Mouse (Mus musculus): ENCODE measurements at regions not wholly inside any gene's neighbourhood (a gene's known extent, or its start where the extent isn't known, plus 50 kb on each side); places are given as distances from the start of the nearest gene placed in this dataset.

DNA sequence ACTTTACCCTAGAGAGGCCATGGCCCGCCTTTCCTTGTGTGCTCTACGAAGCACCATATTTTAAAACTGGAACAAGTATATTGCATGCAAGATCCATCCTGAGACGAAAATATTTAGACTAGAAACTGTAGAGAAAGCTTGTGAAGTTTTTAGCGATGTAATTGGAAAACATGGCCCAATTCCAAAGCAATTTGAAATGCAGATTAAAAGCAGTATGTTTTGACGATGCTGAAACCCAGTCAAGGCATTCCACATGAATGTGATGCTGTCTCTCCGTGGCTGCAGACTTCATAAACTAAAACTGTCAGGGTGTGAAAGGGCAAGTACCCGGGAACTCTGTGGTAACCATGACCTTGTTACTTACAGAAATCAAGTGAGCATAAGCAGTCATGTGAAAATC lies 185.8 kb upstream of the Prkcq start:
- Histone ChIP-seq H3K4me3 (ENCODE audit: low read depth, low read length) (no peak overlapping the region), H3K9ac (ENCODE audit: low read depth, poor library complexity, severe bottlenecking) (no peak overlapping the region), H3K27me3 (ENCODE audit: control insufficient read depth, insufficient read depth, low read length, poor library complexity, severe bottlenecking) (no peaks in the 10 kb centered on the region), H3K9me3 (replicated peaks; ENCODE audit: control insufficient read depth, insufficient read depth, low read length, poor library complexity, severe bottlenecking) (no peaks in the 10 kb centered on the region), H3K27ac (ENCODE audit: insufficient read depth, low read length) (no peak overlapping the region), H3K36me3 (ENCODE audit: control insufficient read depth, insufficient read depth, low read length, poor library complexity, severe bottlenecking) (no peaks in the 10 kb centered on the region), H3K4me1 (ENCODE audit: control insufficient read depth, insufficient read depth, low read length) (no peaks in the 10 kb centered on the region)
- no peak for TF ChIP-seq CTCF (IDR thresholded peaks at IDR 0.05; ENCODE audit: low read depth, low read length)
- no peak for TF ChIP-seq POLR2A (IDR thresholded peaks at IDR 0.05; ENCODE audit: insufficient read depth, low read length)
- no peak for TF ChIP-seq EP300 (IDR thresholded peaks at IDR 0.05; ENCODE audit: insufficient read depth, low read depth, low read length)

DNA sequence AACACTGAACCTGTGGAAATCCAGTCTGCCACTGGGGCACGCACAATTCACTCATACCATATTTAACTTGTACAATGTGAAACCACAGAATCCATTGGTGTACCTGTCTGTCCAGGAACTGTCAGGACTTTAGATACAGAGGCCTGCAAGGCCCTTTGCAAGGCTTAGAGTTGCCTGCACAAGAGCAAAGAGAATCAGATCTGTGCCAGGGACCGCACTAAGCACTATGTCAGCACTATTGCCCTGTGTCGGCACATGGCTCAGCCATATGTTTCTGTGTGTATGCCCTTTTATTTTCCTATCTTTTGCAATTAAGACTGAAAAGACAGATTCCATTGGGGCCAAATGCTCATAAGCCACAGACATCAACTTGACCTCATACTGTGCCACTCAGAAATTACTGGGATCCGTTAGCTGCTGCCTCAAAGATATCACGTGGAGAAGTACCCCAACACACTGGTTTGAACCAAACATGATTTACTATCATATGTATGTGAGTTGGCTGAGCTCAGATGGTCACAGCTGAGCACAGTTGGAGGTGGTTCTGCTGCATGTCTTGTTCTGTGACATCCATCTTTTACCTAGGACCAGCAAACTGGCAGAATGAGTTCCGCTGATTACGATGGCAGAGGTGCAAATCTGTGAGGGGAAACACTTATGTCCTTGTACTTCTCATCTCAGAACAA lies 181.7 kb upstream of the Prkcq start:
- TF ChIP-seq POLR2A (IDR thresholded peaks at IDR 0.05; ENCODE audit: insufficient read depth, low read length) (no peak), EP300 (IDR thresholded peaks at IDR 0.05; ENCODE audit: insufficient read depth, low read depth, low read length) (no peak), CTCF (IDR thresholded peaks at IDR 0.05; ENCODE audit: low read depth, low read length) (no peak)
- no peaks in the 10 kb centered on the region for H3K9me3 ChIP-seq (replicated peaks; ENCODE audit: control insufficient read depth, insufficient read depth, low read length, poor library complexity, severe bottlenecking)
- H3K9ac ChIP-seq (ENCODE audit: low read depth, poor library complexity, severe bottlenecking), result no peak overlapping the region
- H3K4me1 ChIP-seq (ENCODE audit: control insufficient read depth, insufficient read depth, low read length), result no peaks in the 10 kb centered on the region
- no peaks in the 10 kb centered on the region for H3K27me3 ChIP-seq (ENCODE audit: control insufficient read depth, insufficient read depth, low read length, poor library complexity, severe bottlenecking)
- H3K4me3 ChIP-seq (ENCODE audit: low read depth, low read length), result no peak overlapping the region
- H3K36me3 ChIP-seq (ENCODE audit: control insufficient read depth, insufficient read depth, low read length, poor library complexity, severe bottlenecking), result no peaks in the 10 kb centered on the region
- H3K27ac ChIP-seq (ENCODE audit: insufficient read depth, low read length), result no peak overlapping the region

DNA sequence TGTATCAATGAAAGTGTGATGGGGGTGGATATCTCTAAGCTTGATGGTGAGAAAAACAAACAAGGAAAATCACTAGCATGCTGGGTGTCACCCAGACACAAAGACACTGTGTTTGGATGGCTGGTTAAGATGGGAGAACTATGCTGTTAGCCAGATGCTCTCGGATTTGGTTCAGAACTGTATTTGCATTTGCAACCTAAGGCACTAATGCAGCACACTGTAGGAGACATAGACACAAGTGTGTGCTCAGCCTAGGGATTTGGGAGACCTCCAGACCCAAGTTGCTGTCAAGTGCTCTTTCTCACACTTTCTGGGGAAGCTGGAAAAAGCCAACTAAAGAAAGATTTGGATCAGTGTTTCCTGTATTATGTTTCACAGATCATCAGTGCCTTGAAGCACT lies 173.1 kb upstream of the Prkcq start:
- H3K36me3 ChIP-seq (ENCODE audit: control insufficient read depth, insufficient read depth, low read length, poor library complexity, severe bottlenecking), result no peaks in the 10 kb centered on the region
- H3K4me3 ChIP-seq (ENCODE audit: low read depth, low read length), result no peak overlapping the region
- no peaks in the 10 kb centered on the region for H3K4me1 ChIP-seq (ENCODE audit: control insufficient read depth, insufficient read depth, low read length)
- H3K9ac ChIP-seq (ENCODE audit: low read depth, poor library complexity, severe bottlenecking), result no peak overlapping the region
- TF ChIP-seq POLR2A (IDR thresholded peaks at IDR 0.05; ENCODE audit: insufficient read depth, low read length), result no peak
- no peak for TF ChIP-seq EP300 (IDR thresholded peaks at IDR 0.05; ENCODE audit: insufficient read depth, low read depth, low read length)
- TF ChIP-seq CTCF (IDR thresholded peaks at IDR 0.05; ENCODE audit: low read depth, low read length), result no peak
- no peak overlapping the region for H3K27ac ChIP-seq (ENCODE audit: insufficient read depth, low read length)
- H3K27me3 ChIP-seq (ENCODE audit: control insufficient read depth, insufficient read depth, low read length, poor library complexity, severe bottlenecking), result no peaks in the 10 kb centered on the region
- H3K9me3 ChIP-seq (replicated peaks; ENCODE audit: control insufficient read depth, insufficient read depth, low read length, poor library complexity, severe bottlenecking), result no peaks in the 10 kb centered on the region

DNA sequence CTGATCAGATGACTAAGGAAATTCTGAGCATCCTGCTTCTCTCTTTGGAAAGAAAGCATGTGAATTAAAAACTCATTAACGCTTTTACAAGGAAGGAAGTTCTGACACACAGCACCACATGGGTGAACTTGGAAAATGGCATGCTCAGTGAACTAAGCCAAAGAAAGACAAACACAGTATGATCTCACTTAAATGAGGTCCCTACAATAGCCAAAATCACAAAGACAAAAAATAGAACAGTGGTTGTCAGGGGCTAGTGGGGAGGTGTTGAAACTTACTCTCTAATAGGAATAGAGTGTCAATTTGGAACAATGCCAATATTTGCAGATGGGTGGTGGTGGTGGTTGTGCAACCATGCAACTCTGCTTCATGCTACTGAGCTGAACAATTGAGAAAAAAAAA lies 172.7 kb upstream of the Prkcq start:
- TF ChIP-seq CTCF (IDR thresholded peaks at IDR 0.05; ENCODE audit: low read depth, low read length), result no peak
- TF ChIP-seq EP300 (IDR thresholded peaks at IDR 0.05; ENCODE audit: insufficient read depth, low read depth, low read length), result no peak
- TF ChIP-seq POLR2A (IDR thresholded peaks at IDR 0.05; ENCODE audit: insufficient read depth, low read length), result no peak
- Histone ChIP-seq H3K27me3 (ENCODE audit: control insufficient read depth, insufficient read depth, low read length, poor library complexity, severe bottlenecking) (no peaks in the 10 kb centered on the region), H3K4me1 (ENCODE audit: control insufficient read depth, insufficient read depth, low read length) (no peaks in the 10 kb centered on the region), H3K27ac (ENCODE audit: insufficient read depth, low read length) (no peak overlapping the region), H3K4me3 (ENCODE audit: low read depth, low read length) (no peak overlapping the region), H3K9me3 (replicated peaks; ENCODE audit: control insufficient read depth, insufficient read depth, low read length, poor library complexity, severe bottlenecking) (no peaks in the 10 kb centered on the region), H3K9ac (ENCODE audit: low read depth, poor library complexity, severe bottlenecking) (no peak overlapping the region), H3K36me3 (ENCODE audit: control insufficient read depth, insufficient read depth, low read length, poor library complexity, severe bottlenecking) (no peaks in the 10 kb centered on the region)

DNA sequence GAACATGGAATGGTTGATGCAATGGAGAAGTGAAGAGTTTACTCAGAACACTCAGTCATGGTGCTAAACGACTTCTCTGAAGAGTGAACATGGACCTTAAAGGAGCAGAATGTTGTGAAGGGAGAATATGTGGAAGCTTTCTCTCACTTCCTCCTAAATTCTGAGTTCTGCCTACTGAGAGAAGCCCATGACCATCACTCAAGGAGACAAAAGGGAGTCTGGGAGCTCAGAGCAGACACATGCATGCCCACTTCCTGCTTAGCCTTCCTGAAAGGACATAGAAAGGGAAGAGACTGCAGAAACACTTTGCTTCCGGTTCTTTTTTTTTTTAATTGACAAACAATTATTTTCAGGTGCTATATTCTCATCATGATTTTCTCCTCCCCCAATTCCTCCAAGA lies 166.1 kb upstream of the Prkcq start:
- H3K9ac ChIP-seq (ENCODE audit: low read depth, poor library complexity, severe bottlenecking), result no peak overlapping the region
- H3K27ac ChIP-seq (ENCODE audit: insufficient read depth, low read length), result no peak overlapping the region
- H3K27me3 ChIP-seq (ENCODE audit: control insufficient read depth, insufficient read depth, low read length, poor library complexity, severe bottlenecking), result no peaks in the 10 kb centered on the region
- no peaks in the 10 kb centered on the region for H3K4me1 ChIP-seq (ENCODE audit: control insufficient read depth, insufficient read depth, low read length)
- no peak overlapping the region for H3K4me3 ChIP-seq (ENCODE audit: low read depth, low read length)
- H3K9me3 ChIP-seq (replicated peaks; ENCODE audit: control insufficient read depth, insufficient read depth, low read length, poor library complexity, severe bottlenecking), result no peaks in the 10 kb centered on the region
- no peaks in the 10 kb centered on the region for H3K36me3 ChIP-seq (ENCODE audit: control insufficient read depth, insufficient read depth, low read length, poor library complexity, severe bottlenecking)
- TF ChIP-seq EP300 (IDR thresholded peaks at IDR 0.05; ENCODE audit: insufficient read depth, low read depth, low read length), result no peak
- TF ChIP-seq POLR2A (IDR thresholded peaks at IDR 0.05; ENCODE audit: insufficient read depth, low read length), result no peak
- no peak for TF ChIP-seq CTCF (IDR thresholded peaks at IDR 0.05; ENCODE audit: low read depth, low read length)

DNA sequence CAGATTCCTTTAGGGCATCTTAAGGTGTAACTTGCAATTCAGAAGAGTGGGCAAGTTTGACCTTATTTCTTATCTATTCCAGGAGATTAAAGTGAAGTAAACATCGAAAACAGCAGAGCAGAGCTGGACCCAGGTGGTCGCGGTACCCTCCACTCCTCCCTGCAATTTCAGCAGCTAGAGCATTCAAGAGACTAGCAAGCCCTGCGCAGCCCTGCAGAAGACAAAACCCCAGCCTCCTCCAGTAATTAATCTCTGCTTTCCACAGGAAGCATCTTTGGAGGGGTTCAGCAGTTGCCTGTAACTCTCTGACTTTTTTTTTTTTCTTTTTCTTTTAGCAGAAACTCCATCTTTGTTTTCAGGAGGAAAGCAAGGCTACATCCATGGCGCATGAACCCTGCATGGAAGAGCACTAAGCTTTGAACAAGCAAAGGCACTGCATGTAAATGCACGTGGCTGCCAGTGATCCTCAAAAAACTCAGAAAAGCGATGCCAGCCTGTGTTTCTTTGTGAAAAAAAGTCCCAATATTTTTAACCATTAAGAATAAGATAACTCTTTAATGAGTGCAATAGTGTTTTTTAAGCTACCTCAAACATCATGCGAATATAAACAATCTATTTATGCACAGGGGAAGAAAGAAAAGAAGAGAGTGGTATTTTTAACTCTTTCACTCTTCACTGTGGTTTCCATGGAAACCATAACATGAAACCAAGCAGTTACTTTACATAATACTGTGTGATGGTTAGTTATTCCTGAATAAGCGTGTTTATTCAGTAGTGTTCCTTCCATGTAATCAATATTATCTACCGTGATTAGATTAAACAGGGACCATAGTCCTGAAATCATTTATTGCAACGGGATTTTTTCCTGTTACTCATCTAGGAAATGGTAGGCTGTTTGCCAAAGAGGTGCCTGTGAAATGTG lies 160.6 kb upstream of the Prkcq start:
- Histone ChIP-seq H3K4me3 (ENCODE audit: low read depth, low read length) (no peak overlapping the region), H3K4me1 (ENCODE audit: control insufficient read depth, insufficient read depth, low read length) (no peaks in the 10 kb centered on the region), H3K9ac (ENCODE audit: low read depth, poor library complexity, severe bottlenecking) (no peak overlapping the region), H3K27me3 (ENCODE audit: control insufficient read depth, insufficient read depth, low read length, poor library complexity, severe bottlenecking) (no peaks in the 10 kb centered on the region), H3K27ac (ENCODE audit: insufficient read depth, low read length) (no peak overlapping the region), H3K36me3 (ENCODE audit: control insufficient read depth, insufficient read depth, low read length, poor library complexity, severe bottlenecking) (no peaks in the 10 kb centered on the region), H3K9me3 (replicated peaks; ENCODE audit: control insufficient read depth, insufficient read depth, low read length, poor library complexity, severe bottlenecking) (no peaks in the 10 kb centered on the region)
- TF ChIP-seq POLR2A (IDR thresholded peaks at IDR 0.05; ENCODE audit: insufficient read depth, low read length) (no peak), CTCF (IDR thresholded peaks at IDR 0.05; ENCODE audit: low read depth, low read length) (no peak), EP300 (IDR thresholded peaks at IDR 0.05; ENCODE audit: insufficient read depth, low read depth, low read length) (no peak)
